Mouse (Mus musculus) cerebellum, adult (tissue): ENCODE results near the gene Ovol1.

Experiments used
- ATAC-seq: cut with Nextera tagmentation; 2 replicates; pipeline ENCODE4 v1.9.2; 2017; ENCODE audit warnings: mild to moderate bottlenecking, moderate library complexity, mixed read lengths; ENCODE audit not compliant: insufficient number of reproducible peaks, low FRiP score, low TSS enrichment

Ovol1 gene

DNA sequence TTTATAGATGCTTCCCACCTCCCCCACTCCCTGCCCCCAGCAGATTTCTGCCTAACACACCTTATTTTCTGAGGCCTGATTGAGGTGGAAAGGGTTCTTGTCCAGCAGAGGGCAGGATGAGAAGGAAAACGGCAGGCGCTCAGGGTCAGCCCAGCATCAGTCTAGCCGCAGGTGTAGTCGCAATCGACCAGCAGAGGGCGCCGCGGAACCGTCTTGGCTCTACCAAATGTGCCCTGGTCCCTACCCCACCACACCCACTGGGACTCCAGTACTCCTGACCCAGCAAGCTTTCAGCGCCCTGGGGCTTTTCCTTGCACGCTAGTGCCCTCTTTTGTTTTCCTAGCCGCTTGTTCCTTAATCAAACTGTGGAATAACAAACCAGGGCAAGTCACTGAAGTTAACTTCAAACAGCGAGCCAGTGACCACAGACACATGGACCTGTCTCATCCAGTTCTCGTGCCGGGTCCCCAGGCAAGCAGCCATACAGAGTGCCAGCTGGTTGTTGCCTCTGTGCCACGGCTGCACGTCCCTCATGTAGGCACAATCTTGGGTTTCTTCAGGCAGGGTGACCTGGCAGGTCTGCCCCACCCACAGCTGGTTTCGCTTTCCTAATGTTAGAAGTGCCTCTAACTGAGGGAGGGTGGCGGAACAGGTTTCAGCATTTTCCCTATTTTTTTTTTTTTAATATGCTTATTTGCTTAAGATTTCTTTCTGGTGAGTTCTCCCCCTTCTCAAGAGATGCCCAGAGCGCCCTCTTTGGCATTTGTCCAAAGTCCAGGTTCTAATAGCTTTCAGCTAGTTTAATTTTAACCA, 30.9 kb downstream of the Ovol1 start:
- peak; percentile 86; the same call in 1 of the 2 replicates for ATAC-seq

DNA sequence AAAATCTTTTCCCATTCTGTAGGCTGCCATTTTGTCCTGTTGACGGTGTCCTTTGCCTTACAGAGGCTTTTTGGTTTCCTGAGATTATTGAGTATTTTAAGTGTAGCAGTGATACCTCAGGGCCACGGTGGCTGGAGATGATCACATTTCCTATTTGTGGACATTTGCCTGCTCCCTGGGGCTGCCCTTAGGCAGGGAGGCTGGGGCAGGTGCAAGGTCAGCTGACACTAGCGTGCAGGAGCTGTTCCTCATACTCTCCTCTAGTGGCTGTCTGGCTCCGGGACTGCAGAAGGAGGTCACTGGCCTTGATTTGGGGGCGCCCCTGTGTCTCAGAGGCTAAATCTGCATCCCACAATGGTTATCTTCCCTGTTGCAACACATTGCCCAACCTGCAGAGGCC, 35.2 kb downstream of the Ovol1 start:
- no peak for ATAC-seq

DNA sequence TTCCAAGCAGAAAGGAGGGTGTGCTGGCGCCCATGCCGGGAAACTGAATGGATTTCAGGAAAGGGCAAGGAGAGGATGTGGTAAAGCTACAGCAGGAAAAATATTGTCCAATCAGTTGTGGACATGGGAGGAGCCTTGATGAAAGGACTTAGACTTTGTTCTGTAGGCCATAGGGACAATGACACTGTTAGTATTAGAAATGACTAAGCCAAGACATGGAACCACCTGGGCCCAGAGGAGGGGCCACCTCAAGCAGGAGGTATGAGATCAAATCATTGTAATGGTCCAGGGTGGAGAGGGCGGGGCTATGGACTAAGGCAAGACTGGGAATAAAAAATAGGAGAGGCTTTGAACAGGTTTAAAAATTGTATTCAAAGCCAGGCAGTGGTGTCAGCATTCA, 41.7 kb downstream of the Ovol1 start:
- ATAC-seq, result no peak

DNA sequence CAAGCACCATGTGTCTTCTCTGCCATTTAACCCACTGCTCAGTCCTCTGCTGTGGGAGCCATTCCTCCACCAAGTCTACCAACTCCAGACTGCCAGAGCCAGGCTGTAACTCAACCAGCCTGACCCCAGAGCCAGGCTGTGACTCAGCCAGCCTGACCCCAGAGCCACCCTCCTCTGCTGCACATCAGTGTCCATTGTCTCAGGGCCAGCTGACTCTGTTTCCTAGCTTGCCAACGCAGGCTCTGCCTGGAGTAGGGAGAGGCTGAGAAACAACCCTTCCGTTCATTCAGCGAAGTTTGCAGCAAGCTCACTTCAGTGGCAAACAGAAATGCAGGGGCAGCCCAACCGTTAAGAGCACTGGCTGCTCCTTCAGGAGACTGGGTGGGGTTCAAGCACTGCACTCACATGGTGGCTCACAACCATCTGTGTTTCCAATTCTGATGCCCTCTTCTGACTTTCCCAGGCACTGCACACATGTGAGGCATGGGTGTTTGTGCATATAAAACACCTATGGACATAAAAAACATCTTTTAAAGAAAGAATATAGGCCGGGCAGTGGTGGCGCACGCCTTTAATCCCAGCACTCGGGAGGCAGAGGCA, 43.4 kb downstream of the Ovol1 start:
- no peak for ATAC-seq

DNA sequence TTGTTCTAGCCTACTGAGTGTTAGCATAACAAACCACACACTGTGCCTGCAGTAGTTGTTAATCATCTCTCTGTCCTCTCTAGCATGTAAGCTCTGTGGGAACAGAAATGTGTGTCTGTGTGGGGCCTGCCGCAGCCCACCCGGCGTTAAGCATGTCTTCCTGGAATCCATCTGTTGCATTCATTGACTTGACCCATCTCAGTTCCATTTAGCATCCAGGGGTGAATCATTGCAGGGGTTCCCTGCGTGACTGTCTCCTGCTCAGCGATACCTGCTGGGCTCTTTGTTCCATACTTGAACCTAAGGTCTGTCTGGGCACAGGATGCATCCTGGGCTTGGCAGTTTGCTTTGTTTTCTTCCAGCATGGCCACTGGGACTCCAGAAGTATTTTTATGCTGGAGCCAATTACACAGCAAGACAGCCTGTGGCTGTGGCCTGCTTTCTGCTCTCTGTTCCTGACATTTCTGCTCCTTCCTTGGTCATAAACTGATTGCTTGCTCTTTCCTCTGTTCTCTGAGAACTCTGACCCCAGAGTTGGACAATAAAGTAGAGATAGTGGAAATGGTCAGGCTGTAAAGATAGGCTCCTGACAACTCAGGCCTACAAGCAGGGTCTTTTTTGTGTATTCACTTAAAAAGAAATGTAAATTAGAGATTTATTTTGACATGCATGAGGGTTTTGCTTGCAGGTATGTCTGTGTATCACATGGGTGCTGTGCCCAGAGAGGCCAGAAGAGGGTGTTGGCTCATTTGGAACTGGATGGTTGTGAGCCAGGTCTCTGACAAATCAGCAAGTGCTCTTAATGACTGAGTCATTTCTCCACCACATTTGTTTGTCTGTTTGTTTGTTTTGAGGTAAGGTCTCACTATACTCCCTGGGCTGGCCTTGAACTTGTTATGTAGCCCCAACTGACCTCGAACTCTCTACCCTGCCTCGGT, 44.3 kb downstream of the Ovol1 start:
- no peak for ATAC-seq

DNA sequence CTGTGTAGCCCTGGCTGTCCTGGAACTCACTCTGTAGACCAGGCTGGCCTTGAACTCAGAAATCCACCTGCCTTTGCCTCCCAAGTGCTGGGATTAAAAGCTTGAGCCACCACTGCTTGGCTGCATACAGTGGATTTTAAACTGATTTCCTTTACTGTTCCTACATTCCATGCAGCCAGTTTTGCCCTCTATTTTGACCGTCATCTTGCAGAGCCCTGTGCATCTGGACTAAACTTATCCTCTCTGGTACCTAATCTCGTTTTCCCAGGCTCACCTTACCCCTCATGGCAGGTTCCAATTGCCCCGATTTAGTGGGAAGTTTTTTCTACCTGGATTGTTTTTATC, 47.5 kb downstream of the Ovol1 start:
- no peak for ATAC-seq

DNA sequence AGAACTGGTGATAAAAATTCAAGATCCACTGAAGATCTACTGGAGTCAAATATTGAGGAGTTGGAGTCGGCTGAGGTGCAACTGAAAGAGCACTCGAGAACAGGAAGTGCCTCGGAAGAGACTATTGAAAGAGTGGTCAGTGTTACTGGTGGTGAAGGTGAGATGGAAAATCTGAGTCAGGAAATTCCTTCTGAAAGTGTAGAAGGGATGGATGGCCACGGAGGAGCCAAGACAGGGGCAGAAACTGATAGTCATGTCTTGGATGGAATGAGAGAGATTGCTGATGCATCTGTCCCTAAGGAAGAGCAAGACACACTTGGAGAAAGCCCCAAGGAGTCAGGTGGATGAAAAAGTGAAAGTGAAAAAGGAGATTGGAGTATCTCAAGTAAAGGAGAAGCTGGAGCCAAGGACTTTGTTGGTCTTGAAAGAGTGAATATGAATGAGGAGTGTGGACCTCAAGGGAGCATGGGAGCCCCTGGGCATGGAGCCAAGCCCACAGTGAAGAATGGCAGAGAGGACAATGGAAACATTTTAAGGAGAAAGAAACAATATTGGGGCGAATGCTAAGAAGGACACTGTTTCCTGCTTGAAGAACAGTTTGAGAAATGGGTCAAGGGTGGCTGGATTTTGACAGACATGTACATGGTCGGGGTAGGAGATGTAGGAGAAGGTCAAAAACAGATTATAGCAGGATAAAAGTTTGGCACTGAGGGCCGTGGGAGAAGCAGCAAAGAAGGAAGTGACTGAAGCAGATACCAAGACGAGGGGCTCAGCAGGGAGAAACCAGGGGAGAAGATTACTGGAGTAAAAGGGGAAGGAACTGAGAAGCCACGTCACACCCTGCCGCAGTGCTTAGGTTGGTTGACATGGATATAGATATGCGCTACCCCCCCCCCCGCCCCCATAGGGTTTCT, 48.1 kb downstream of the Ovol1 start:
- no peak for ATAC-seq

DNA sequence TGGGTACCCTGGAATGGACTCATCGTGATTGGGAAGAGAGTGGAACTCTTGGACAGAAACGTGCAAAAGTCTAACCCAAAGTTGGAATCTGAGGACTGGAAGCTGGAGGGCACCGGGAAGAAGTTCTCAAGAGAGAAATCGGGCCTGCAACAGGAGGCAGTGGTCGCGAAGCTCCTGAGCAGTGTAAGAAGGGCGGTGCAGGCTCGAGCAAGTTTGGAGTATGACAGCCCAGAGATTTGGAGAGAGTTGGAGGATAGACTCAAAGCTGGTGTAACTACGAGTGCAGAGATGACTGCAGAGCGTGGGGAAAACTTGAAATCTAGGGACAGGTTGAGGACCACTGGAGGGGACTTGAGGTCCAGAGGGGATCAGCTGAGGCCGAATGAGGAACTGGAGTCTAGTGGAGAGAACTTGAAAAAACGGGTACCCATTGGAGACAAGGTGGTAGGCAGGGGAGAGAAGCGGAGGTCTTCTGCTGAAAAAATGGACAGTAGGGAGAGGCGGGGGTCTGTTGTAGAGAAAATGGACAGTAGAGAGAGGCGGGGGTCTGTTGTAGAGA, 49.3 kb downstream of the Ovol1 start:
- no peak for ATAC-seq

DNA sequence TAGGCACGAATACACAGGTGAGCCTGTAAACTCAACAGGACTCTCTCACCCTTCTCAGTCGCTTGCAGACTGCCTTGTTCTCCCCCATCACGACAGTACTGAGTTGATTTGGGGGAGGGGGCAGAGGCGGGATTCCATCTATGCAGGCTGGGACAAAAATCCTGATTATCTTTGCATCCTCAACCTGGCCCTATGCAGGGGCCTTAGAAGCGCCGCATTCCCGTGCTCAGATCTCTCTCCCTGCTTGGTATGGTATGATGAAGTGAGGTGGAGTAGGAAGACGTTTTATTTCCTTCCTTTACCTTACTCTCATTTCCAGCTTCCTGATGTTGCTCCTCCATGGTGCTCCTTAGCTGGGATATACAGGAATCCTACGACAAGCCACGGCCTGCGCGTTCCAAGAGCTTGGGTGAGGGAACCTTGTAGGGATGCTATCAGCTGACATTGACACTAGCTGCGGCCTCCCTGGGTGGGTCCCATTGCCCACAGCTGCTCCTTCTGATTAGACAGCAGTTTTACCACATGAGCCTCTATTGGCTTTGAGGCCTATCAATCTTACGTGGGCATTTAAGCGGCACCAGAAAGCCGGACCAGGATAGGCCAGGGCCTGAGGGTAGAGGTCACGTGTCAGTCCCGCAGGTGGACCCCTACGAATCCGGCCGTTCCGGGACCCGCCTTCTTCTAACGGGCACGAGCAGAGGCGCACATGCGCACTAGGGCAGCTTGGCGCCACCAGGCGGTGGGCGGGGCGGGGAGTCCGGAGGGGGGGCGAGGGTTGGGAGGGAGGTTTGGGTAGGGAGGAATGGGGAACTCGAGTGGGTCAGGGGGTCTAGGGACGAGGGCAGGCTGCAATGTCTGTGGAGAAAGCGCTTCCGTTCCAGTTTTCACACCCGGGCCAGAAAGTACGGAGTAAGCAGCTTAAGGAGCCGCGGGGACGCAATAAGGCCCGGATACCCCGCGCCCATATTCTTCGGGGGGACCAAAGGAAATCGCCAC, 50.1 kb downstream of the Ovol1 start, which contains the start of gene Snx32:
TSS of gene Snx32 (minus strand) at position 508 of the 996 bp plus-strand sequence.
- ATAC-seq, result peak; percentile 100

DNA sequence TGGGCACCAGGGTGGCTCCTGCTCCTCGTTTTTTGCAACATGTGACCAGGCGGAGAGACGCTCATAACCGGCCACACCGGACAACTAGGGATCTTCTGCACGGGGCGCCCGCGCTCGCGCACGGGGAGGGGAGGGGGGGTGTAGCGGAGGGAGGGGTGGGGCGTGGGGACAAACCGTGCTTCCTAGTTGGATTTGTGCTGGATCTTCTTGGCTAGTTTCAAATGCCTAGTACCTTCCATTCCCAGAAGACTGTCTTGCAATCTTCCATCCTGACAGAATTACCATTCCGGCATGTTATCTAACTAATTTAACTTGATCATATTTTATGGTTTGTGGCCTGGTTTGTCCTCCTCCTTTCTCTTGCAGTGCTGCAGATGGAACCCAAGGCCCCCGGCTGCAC, 56.8 kb downstream of the Ovol1 start, which contains the start of gene 1700020D05Rik:
TSS of gene 1700020D05Rik (minus strand) at position 101 of the 400 bp plus-strand sequence.
- ATAC-seq, result no peak

DNA sequence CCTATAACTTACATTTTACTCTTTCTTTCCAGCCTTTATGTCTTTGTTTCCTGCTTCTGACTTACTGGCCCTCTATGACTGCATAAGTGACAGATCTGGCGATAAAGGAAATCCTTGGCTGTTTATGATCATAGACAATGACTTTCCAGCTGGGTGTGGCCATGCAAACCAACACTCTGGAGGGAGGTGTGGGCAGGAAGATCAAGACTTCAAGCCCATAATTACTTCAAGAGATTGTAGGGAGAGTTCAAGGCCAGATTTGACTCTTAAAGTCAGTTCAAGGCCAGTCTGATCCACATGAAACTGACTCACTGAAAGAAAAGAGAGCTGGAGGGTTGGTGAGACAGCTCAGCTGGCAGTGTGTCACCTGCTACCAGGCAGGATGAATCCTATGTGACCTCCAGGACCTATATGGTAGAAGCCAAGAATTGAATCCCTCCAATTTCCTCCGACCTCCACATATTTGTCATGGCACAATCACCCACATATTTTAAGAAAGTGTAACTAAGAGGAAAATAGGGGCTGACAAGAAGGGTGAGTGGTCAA, 60.0 kb downstream of the Ovol1 start:
- no peak for ATAC-seq
